Mouse (Mus musculus): Measurements from ENCODE around the gene Gm20388. TPM values are rescaled to one million over a fixed set of nuclear protein-coding genes. Genes with fewer than 3 reads are reported as not detected.
A peak's percentile ranks its signal among the peaks of the same experiment; 100 is the strongest.

Gm20388 gene
- polyA plus RNA-seq, 1 experiment from 2014 or later = not detected

GRCm38 (mm10) chr8:120544155-120544554 lies 633.5 kb downstream of the Gm20388 start:
- no peak overlapping the region for H3K9ac ChIP-seq (ENCODE audit: low read depth, low read length)
- no peaks in the 10 kb centered on the region for H3K27me3 ChIP-seq (replicated peaks; ENCODE audit: control insufficient read depth, insufficient read depth, low read length)
- H3K4me2 ChIP-seq (replicated peaks; ENCODE audit: low read depth) = peak overlapping the region; percentile 44
- H3K27ac ChIP-seq (ENCODE audit: low read depth, low read length) = peak overlapping the region; percentile 83
- 47% methylated on average over 5 of the region's 5 CpGs for WGBS
- no peaks in the 10 kb centered on the region for H3K36me3 ChIP-seq (ENCODE audit: control insufficient read depth, insufficient read depth)
- TF ChIP-seq CTCF (IDR thresholded peaks at IDR 0.05; ENCODE audit: low read depth) = no peak
- ATAC-seq = peak; percentile 78
- no peak overlapping the region for H3K4me3 ChIP-seq (ENCODE audit: low read depth, low read length)
- H3K9me3 ChIP-seq (ENCODE audit: control insufficient read depth) = no peaks in the 10 kb centered on the region
- peaks cover 21% of the 10 kb centered on the region for H3K4me1 ChIP-seq (replicated peaks; ENCODE audit: control insufficient read depth, insufficient read depth, low read length)

GRCm38 (mm10) chr8:120547562-120547961 lies 636.9 kb downstream of the Gm20388 start:
- TF ChIP-seq CTCF (IDR thresholded peaks at IDR 0.05; ENCODE audit: low read depth) = no peak
- Histone ChIP-seq H3K27me3 (replicated peaks; ENCODE audit: control insufficient read depth, insufficient read depth, low read length) (no peaks in the 10 kb centered on the region), H3K27ac (ENCODE audit: low read depth, low read length) (no peak overlapping the region), H3K36me3 (ENCODE audit: control insufficient read depth, insufficient read depth) (no peaks in the 10 kb centered on the region), H3K9me3 (ENCODE audit: control insufficient read depth) (no peaks in the 10 kb centered on the region), H3K4me1 (replicated peaks; ENCODE audit: control insufficient read depth, insufficient read depth, low read length) (peaks cover 14% of the 10 kb centered on the region), H3K9ac (ENCODE audit: low read depth, low read length) (no peak overlapping the region), H3K4me2 (replicated peaks; ENCODE audit: low read depth) (0 out of 2 replicates have a peak overlapping the region, but pooled peaks have one; percentile 4), H3K4me3 (ENCODE audit: low read depth, low read length) (no peak overlapping the region)
- WGBS = 62% methylated on average over 9 of the region's 9 CpGs
- no peak for ATAC-seq

GRCm38 (mm10) chr8:120548313-120548761 lies 637.7 kb downstream of the Gm20388 start:
- Histone ChIP-seq H3K27ac (ENCODE audit: low read depth, low read length) (no peak overlapping the region), H3K27me3 (replicated peaks; ENCODE audit: control insufficient read depth, insufficient read depth, low read length) (no peaks in the 10 kb centered on the region), H3K4me2 (replicated peaks; ENCODE audit: low read depth) (no peak overlapping the region), H3K4me3 (ENCODE audit: low read depth, low read length) (no peak overlapping the region), H3K36me3 (ENCODE audit: control insufficient read depth, insufficient read depth) (no peaks in the 10 kb centered on the region), H3K4me1 (replicated peaks; ENCODE audit: control insufficient read depth, insufficient read depth, low read length) (peaks cover 12% of the 10 kb centered on the region; the same call in 1 of the 2 replicates), H3K9me3 (ENCODE audit: control insufficient read depth) (no peaks in the 10 kb centered on the region), H3K9ac (ENCODE audit: low read depth, low read length) (no peak overlapping the region)
- 59% methylated on average over 16 of the region's 16 CpGs for WGBS
- no peak for ATAC-seq
- no peak for TF ChIP-seq CTCF (IDR thresholded peaks at IDR 0.05; ENCODE audit: low read depth)

- no peak for TF ChIP-seq CTCF (IDR thresholded peaks at IDR 0.05; ENCODE audit: low read depth)
- peak overlapping the region; percentile 21; the same call in 1 of the 2 replicates for H3K27ac ChIP-seq (ENCODE audit: low read depth, low read length)
- no peak overlapping the region for H3K9ac ChIP-seq (ENCODE audit: low read depth, low read length)
- H3K9me3 ChIP-seq (ENCODE audit: control insufficient read depth) = no peaks in the 10 kb centered on the region
- peak overlapping the region; percentile 9; the same call in 1 of the 2 replicates for H3K4me2 ChIP-seq (replicated peaks; ENCODE audit: low read depth)
- H3K4me1 ChIP-seq (replicated peaks; ENCODE audit: control insufficient read depth, insufficient read depth, low read length) = peaks cover 7% of the 10 kb centered on the region; the same call in 1 of the 2 replicates
- no peaks in the 10 kb centered on the region for H3K27me3 ChIP-seq (replicated peaks; ENCODE audit: control insufficient read depth, insufficient read depth, low read length)
- H3K4me3 ChIP-seq (ENCODE audit: low read depth, low read length) = no peak overlapping the region
- no peak for ATAC-seq
- WGBS = 17% methylated on average over 25 of the region's 25 CpGs
- H3K36me3 ChIP-seq (ENCODE audit: control insufficient read depth, insufficient read depth) = peaks cover 1% of the 10 kb centered on the region
These were observed 638.8 kb downstream of the Gm20388 start for GRCm38 (mm10) chr8:120549321-120549921.

- no peak for ATAC-seq
- H3K4me3 ChIP-seq (ENCODE audit: low read depth, low read length) = no peak overlapping the region
- no peaks in the 10 kb centered on the region for H3K9me3 ChIP-seq (ENCODE audit: control insufficient read depth)
- no peak overlapping the region; the same call in 1 of the 2 replicates for H3K4me2 ChIP-seq (replicated peaks; ENCODE audit: low read depth)
- peaks cover 3% of the 10 kb centered on the region; the same call in 1 of the 2 replicates for H3K4me1 ChIP-seq (replicated peaks; ENCODE audit: control insufficient read depth, insufficient read depth, low read length)
- no peak for TF ChIP-seq CTCF (IDR thresholded peaks at IDR 0.05; ENCODE audit: low read depth)
- no peak overlapping the region for H3K27ac ChIP-seq (ENCODE audit: low read depth, low read length)
- no peaks in the 10 kb centered on the region for H3K27me3 ChIP-seq (replicated peaks; ENCODE audit: control insufficient read depth, insufficient read depth, low read length)
- WGBS = 38% methylated on average over 11 of the region's 11 CpGs
- peaks cover 6% of the 10 kb centered on the region for H3K36me3 ChIP-seq (ENCODE audit: control insufficient read depth, insufficient read depth)
- H3K9ac ChIP-seq (ENCODE audit: low read depth, low read length) = no peak overlapping the region
These were observed 639.3 kb downstream of the Gm20388 start for GRCm38 (mm10) chr8:120549922-120550321.

- Histone ChIP-seq H3K9ac (ENCODE audit: low read depth, low read length) (no peak overlapping the region), H3K27me3 (replicated peaks; ENCODE audit: control insufficient read depth, insufficient read depth, low read length) (no peaks in the 10 kb centered on the region), H3K27ac (ENCODE audit: low read depth, low read length) (no peak overlapping the region), H3K36me3 (ENCODE audit: control insufficient read depth, insufficient read depth) (peaks cover 7% of the 10 kb centered on the region), H3K4me2 (replicated peaks; ENCODE audit: low read depth) (no peak overlapping the region), H3K9me3 (ENCODE audit: control insufficient read depth) (no peaks in the 10 kb centered on the region), H3K4me3 (ENCODE audit: low read depth, low read length) (no peak overlapping the region), H3K4me1 (replicated peaks; ENCODE audit: control insufficient read depth, insufficient read depth, low read length) (peaks cover 3% of the 10 kb centered on the region; the same call in 1 of the 2 replicates)
- WGBS = 50% methylated on average over 12 of the region's 12 CpGs
- TF ChIP-seq CTCF (IDR thresholded peaks at IDR 0.05; ENCODE audit: low read depth) = no peak
- no peak for ATAC-seq
These were observed 639.8 kb downstream of the Gm20388 start for GRCm38 (mm10) chr8:120550430-120550829.
